Mouse (Mus musculus) urinary bladder, postnatal 10 days (tissue): ENCODE results near the gene Antxr2.
A peak's percentile ranks its signal among the peaks of the same experiment; 100 is the strongest.

ENCODE experiments used
- DNase-seq: peaks from one replicate; pipeline ENCODE4 v3.0.0; 2022; ENCODE audit warnings: low spot score

Gene Antxr2

GRCm38 (mm10) chr5:98030902-98031641, at the start of gene Antxr2:
Gene Antxr2, minus strand, starts transcription at chr5:98031043.
- peak; percentile 12 for DNase-seq

- DNase-seq: no peak
Measured at GRCm38 (mm10) chr5:98076612-98077011, 45.8 kb upstream of the Antxr2 start.

DNA sequence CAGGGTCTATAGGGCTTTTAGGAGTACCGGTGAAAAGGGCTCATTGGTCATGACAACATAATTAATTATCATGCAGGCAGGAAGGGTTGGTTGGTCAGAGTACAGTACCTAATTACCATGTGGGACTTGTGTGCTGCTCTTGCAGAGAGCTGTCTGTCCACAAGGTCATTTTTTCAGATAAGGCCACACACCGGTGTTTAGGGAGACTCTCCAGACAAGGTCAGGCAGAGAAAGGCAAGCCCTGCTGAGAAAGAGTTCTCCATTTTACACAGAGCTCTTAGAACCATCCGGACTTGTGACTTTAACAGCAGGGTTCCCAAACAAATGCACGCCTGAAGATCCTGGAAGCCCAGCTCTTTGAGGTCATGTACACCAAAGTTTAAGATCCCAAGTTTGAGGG, 38.3 kb upstream of the Antxr2 start:
- no peak for DNase-seq

DNA sequence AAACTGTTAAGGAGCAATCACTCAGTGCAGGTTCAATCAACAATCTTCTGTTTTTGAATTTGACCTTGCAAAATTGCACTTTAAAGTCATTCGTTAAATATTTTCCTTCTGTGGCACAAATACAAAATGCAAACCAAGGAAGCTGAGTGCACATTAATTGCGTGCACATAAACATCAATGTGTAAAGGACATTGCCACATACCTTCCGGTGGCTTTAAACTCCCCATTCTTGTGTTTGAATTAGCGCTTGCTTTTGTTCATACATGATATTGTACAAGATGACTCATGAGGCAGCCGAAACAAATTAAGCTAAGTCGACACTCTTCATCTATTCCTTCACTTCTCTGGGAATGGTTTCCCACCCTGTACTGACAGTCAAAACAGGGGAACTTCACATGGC, 24.4 kb upstream of the Antxr2 start:
- no peak for DNase-seq

GRCm38 (mm10) chr5:98054834-98055233, 24.0 kb upstream of the Antxr2 start:
- DNase-seq: no peak

GRCm38 (mm10) chr5:98034928-98035327, 4.1 kb upstream of the Antxr2 start:
- no peak for DNase-seq

GRCm38 (mm10) chr5:98034207-98034606, 3.4 kb upstream of the Antxr2 start:
- DNase-seq: no peak

DNA sequence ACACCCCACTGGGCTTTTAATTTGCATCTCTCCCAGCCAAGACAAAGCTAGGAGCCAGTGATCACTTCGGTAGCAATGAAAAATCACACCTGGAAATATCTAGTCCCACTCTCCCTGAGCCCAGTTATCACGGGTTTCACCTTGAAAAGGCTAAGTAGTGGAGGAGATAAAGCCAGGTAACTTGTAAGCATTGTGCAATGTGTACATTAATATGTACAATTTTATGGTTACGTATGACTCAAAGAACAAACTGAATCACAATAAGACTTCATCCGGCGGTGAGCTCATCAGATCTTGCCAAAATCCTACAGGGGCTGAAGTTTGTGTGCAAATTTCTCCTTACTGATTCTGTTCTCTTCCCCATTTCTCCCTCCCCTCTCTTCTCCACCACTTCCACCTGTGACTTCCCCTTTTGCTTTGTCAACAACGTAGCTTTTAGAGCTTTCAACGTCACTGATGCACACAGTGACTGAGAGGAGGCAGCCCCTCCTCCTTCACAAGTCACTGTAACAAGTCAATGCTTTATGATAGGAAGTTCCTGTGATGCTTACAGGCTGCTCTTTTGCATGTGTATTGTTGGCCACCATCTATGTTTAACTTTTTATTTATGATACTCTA, 2.1 kb upstream of the Antxr2 start:
- DNase-seq: no peak

- DNase-seq: no peak
Measured at GRCm38 (mm10) chr5:98030091-98030901, 547 bp downstream of the Antxr2 start.

DNA sequence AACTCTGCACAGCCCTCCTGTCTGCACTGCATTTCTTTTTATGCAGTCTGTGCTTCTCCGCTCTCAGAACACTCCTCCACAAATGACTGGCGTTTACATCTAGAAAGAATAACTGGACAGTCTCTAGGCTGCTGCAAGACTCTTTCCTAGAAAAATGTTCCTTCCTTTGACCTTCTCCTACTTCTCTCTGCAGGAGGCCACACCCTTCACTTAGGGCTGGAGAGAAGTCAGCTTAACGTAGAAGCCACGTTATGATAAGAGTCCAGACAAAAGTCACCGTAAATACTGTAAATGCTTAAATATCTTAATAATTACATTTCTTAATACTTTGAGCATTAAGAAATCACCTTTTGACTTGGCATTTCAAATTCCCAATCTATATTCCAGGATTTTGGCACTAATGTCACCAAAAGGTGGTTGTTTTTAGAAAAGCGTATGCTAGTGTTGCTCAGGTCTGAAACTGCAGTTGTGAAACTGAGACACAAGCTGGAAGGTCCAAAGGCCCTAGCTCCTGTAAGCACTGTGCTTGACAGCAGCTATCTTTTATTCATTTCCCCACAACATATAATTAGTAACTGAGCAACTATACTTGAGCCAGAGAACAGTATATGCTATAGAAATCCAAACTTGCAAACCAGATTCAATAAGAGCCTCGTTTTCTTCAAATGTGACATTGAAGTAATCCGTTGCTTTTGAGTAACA, 3.0 kb downstream of the Antxr2 start:
- no peak for DNase-seq

- no peak for DNase-seq
Measured at GRCm38 (mm10) chr5:98025921-98026320, 4.9 kb downstream of the Antxr2 start.

DNA sequence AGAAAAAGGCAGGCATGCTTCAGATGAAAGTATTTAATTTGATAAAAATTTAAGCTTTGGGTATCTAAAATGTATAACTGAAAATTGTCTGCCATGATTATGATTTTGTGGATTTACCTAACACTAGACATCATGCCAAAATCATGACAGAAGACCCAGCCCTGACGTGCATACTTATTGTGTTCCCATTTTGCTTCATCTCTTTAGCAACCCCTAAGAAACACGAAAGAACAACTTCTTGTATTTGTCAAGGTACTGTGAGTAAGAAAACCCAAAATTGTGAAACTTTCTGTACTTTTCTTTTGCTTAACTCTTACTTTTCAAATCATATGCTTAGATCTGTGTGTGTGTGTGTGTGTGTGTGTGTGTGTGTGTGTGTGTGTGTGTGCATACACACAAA, 6.3 kb downstream of the Antxr2 start:
- DNase-seq: no peak

GRCm38 (mm10) chr5:98021518-98021917, 9.3 kb downstream of the Antxr2 start:
- DNase-seq: no peak

DNA sequence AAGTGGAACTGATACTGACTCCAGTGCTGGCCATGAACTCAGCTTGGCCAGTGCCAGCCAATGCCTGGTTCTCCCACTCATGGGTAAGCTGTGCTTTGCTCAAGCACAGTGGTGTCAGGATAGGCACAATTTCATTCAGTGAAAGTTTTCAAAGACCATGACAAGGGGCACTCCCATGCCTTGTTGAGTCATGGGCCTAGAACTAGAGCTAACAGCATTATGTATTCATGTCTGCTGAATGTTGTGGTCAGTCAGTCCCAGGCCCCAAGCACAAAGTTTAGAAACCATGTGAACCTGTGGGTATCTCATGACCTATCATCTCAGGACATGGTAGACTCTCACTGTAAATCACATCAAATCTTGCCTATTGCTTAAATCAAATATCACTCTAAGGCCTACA, 10.2 kb downstream of the Antxr2 start:
- no peak for DNase-seq

- no peak for DNase-seq
Measured at GRCm38 (mm10) chr5:98019396-98019795, 11.4 kb downstream of the Antxr2 start.

DNA sequence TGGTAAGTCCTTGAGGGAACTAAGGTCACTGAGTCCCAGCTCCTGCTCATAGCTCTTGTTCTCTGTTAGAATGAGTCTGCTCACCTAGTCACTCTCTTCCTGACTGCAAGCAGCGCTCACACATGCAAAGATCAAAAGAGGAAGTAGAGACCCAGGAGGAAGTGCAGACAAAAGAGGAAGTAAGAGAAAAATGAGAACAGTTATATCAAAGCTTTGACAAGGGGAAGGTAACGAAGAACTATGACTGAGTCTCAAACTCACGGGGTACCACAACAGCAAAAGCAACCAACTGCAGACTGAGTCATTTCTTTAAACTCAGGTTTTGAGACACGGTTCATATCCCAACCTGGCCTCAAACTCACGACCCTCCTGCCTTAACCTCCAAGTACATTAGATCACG, 12.7 kb downstream of the Antxr2 start:
- DNase-seq: no peak

DNA sequence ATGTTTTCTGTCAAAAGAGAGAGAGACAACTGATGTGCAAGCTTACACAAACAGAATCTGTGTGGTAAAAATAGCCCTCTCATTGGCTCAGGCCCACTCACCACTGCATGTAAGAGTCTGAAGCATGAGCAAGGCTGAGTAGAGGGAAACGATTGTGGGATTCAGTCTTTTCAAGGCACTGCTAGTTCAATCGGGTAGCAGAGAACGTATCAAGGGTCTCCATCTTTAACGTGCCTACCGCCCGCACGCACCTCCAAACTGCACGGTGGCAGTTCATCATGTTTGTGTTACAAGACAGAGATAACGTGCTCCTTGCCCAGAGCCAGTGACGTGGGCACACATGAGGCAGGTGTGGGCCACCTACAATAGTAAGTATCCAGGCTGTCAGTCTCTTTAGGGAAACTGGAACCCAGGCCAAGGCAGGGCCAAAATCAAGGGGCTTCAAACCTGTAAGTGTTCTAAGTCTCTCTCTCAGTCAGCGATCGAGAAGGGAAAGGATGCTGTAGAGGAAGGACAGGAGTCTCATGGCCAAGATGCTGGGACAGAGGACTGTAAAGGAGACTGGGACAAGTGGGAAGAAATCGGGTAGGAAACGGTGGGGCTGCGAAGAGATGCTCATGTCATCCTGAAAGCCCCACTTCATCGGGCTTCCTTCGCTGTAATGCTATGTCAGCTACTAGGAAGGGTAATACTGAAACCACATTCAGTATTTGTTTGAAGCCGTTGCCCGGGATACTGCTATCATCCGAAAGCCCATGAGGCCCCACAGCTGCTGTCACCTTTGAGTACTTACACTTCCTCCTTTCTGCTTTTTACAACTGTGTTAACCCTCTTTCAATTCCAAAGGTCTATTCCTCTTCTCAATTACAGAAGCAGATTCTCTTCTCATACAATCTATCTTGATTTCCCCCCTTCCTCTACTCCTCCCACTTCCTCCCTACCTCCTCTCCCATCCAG, 14.3 kb downstream of the Antxr2 start:
- DNase-seq: no peak

- no peak for DNase-seq
Measured at GRCm38 (mm10) chr5:98005751-98006150, 25.1 kb downstream of the Antxr2 start.

DNA sequence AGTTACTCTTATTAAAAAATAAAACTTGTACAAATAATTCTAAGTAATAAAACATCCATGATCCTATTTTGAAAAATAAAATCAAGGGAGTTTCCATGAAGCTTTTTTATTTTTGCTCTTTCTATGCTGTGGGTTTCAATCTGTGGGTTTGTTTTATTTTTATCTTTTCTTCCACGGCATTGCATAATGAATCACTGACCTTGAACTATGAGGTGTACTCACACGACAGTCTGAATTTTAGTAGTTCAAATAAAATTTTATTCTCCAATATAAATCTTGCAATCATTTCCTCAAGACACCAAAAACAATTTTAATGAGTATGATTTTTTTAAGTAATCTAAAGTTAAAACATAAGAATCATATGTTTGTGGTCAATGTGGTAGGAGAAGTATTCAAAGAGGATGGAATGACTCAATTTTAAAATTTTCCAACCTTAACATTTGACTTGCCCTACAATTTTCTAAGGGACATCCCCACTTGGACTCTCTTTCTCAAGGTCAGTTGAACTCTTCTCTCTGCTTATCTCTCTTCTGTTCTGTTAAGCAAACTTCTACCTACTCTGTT, 31.5 kb downstream of the Antxr2 start:
- no peak for DNase-seq

DNA sequence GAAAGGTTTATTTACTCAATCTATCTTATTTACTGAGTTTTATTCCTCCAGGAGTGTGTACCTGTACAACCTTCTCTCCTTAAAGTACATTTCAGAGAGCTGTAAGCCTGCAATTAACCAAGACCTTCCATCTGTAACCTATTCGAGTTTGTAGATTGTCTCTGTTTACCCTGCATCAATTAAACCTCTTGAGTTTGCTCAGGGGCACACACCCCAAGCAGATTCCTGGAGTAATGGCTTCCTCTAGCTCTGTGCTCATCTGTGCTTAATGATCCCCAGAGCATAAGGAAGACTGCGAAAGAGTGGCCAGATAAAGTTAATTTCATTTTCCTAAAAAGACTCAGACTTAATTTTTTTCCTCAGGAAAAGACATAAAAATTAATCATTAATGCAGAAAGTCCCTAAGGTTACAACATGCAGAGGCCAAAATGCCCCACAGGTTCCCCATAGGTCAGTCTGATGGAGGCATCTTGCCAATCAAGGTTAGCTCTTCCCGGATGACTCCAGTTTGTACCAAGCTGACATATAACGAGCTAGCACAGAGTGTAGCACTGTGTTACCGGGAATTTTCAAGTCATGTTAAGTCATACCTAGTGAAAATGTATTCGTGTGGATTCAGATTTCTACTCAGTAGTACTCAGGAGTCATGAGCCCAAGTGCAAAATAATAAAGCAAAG, 34.2 kb downstream of the Antxr2 start:
- no peak for DNase-seq
